Mouse (Mus musculus) naive thymus-derived CD4-positive, alpha-beta T cell, adult 2 months (primary cell): ENCODE results near the gene Eng.

ENCODE experiments used
- DNase-seq: peaks from one replicate; pipeline ENCODE4 v3.0.0-alpha.2; 2011; ENCODE audit warnings: low read depth

Eng gene

DNA sequence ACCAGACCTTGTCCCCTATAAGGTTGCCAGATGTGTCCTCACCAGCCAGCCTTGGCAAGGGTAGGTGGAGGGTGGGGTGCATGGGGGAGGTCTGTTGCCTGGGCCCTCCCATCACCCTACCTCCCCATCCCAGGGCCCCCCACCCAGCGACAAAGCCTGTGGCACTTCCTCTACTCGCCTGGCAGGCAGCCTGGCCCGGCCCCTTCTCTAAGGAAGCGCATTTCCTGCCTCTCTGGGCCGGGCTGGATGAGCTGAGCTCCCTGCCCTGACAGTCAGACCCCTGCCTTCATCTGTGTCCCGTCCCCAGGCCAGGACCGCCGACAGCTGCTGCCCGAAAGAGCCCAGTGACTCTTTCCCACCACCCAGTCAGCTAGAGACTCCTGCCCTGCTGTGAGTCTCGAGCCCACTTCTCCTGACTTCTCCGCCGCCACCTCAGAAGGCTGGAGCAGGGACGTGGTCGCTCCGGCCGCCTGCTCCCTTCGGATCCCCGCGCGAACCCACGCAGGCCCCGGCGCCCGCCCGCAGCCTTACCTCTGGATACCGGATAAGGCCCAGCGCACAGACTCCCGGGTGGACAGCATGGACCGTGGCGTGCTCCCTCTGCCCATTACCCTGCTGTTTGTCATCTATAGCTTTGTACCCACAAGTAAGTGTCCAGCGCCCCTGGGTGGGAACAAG is at the start of gene Eng:
Gene Eng (plus strand): TSS at position 217 of the 678 bp plus-strand sequence.
- peak; percentile 27 for DNase-seq

DNA sequence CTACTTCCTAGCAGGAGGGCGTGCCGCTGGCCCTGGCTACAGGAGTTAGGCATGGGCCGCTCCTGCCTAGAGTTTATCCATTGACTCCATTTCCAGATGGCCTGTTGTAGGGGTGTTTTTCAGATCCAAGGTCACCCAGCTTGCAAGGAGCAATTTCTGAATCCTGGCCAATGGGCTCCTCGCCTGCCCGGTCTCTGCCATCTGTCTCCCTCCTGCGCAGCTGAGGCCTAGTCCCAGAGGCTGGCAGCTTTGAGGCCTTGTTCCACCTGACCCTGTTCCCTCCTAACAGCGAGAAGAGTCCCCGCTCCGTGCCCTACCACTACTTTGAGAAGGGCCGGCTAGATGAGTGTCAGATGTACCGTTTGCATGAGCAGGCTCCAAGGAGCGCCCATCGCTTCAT is 49.7 kb upstream of the Eng start:
- DNase-seq = no peak

DNA sequence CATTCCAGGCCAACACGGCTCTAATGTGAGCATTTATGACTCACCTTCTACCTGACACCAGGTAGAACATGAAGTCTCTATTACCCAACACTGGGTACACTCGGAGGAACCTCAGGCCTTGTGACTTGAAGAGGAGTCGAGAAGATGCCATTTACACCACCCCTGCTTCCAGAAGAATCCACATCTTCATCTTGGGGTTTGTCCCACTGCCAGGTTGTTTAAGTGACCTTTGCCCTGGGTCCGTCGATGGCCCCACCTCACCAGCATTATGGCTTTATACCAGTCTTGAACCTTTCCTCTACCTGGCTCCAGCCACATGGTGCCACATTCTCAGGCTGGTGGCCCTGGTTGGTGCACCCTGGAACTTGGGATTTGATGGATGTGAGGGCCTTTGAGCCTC is 49.1 kb upstream of the Eng start:
- DNase-seq = no peak

DNA sequence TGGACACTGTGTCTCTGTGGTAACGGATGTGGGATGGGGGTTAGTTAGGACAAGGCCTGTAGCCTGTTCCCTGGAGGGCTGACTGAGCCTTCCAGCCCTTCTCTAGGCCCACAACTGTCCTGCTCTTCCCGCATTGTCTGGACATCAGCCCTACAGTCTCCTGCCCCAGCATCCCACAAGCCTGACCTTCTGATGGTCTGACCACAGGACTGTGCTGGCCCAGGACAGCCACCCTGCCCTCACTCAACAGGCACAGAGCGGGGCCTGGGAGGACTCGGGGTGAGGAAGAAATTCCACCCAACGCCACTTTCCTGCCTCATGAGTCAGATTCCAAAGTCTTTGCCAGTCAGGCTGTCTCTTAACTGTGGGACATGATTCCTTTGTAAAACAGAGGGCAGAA is 48.7 kb upstream of the Eng start:
- no peak for DNase-seq

DNA sequence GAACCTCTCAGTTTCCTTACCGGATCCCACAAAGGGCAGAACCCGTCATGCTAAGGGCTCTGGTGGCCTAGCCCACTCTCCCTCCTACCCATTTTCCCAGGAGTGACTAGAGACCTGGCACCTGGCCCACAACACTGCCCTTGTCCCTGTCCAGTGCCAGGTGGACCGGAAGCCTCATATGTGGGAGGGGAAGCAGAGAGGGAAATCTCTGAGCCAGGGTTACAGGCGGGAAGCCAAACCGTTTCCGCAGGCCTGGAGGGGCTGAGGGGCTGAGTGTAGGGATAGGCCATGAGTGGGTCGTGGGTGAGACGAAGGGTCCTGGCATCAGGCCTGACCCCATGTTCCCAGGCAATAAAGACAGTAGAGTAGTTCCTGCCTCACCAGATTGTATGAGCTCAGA is 47.9 kb upstream of the Eng start:
- DNase-seq = no peak

DNA sequence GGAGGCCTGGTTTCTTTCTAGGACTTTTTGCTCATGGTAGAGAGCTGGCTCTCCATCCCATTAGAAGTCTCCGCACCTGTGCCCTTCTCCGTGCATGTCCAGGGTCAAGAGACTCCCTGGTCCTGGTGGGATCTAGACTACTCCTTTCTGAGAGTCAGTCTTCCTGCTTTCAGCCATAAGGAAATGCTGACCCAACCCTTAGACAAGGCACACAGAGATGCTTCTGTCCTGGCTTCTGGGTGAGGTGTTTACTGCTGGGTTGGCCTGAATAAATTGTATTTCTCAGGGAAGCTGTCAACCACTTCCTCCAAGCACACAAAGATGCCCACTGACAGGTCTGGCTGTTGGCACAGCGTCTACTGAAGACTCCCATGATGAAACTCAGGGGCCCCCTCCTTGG is 47.0 kb upstream of the Eng start, which contains the start of gene St6galnac6:
Gene St6galnac6 (plus strand): TSS at position 301 of the 400 bp plus-strand sequence.
- DNase-seq = no peak

DNA sequence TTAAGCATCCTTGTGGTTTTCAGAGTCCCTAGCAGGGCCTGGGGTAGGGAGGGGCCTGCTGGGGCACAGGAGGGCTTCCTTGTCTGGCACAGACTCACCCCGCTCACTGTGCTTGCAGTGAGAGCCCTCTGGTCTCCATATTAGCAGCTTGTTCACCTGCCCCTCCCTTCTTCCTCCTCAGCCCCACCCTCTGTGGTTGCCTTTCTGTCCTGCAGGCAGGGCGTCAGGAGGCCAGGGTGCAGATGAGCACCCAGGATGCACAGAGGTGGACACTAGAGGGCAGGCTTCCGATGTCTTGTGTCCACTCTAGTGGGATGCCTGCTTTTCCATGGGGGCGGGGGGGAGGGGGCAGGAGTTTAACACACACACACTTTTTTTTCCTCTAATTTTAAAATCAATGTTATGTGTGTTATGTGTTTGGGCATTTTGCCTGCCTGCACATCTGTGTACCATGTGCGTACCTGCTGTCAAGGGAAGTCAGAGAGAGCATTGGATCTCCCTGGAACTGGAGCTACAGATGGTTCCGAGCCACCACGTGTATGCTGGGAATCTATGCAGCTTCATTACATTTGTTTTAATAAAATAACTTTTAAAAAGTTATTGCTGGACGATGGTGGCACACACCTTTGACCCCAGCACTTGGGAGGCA is 44.9 kb upstream of the Eng start:
- peak; percentile 48 for DNase-seq

DNA sequence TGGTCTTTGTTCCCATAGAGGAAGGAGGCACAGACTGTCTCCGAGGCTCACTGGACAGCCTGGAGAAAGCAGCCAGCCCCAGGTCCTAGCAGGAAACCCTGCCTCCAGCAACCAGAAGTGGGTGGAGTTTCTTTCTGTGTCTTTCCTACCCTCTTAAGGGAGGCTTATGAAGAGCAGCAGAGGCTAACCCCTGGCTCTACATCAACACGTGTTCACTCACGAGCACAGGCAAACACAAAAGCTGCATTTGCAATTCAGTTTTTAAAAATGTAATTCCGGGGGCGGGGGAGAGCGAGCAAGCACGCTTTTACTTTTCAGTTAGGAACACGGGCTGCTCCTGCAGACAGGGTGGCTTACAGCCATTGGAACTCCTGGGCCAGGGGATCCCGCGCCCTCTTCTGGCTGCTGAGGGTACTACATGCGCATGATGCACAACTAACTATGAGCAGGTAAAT is 43.8 kb upstream of the Eng start:
- DNase-seq = peak; percentile 91

DNA sequence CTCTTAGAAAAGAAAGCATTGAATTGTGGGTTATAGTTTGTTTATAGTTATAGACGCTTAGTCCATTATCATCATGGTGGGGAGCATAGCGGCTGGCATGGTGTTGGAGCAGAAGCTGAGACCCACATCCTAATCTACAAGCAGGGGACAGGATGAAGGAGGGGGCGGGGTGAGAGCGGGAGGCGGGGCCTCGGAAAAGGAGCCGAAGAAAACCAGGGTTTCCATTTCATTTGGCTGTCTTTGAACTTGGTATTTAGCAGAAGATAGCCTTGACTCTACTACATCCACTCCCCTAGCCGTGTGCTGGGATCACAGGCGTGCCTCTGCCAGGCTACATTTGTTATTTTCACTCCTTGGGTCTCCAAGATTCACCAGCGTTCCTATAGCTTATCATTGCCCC is 41.8 kb upstream of the Eng start:
- no peak for DNase-seq

DNA sequence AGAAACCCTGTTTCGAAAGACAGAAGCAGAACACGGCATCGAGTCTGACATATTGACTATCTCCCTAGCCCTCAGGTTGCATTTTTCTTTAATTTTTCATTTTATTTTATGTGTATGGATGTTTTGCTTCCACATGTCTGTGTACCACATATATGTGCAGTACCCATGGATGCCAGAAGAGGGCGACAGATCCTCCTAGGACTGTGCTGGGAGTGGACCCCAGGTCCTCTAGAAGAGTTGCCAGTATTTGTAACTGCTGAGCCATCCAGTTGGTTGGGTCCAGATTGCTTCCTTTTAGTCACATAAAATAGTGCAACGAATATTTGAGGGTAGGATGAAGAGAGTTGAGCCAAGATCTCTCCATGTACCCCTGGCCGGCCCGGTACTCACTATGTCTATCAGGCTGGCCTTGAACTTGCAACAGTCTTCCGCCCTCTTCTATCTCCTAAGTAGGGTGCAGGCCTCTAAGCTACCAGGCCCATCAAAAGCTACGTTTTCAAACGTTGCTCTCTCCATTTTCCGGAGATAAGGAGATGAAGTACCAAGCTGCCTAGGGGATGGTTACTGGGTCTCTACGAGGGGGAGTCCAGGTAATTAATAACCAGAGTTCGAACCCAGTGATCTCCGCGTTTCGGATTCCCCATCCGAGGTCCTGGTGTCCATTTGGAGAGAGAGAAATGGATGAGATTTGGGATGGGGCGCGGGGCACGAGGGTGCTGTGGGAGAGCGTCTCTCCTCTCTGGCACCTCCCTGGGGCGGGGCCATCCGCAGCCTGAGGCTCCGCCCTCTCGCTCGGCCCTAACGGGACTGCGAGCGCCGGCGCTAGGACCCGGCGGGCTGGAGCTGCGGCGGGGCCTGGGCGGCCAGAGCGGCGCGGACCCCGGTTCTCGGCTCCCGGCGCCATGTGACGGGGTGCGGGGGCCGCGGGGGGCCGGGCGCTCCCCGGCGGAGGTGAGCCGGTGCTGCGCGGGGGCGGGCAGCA is 39.9 kb upstream of the Eng start:
- peak; percentile 71 for DNase-seq

DNA sequence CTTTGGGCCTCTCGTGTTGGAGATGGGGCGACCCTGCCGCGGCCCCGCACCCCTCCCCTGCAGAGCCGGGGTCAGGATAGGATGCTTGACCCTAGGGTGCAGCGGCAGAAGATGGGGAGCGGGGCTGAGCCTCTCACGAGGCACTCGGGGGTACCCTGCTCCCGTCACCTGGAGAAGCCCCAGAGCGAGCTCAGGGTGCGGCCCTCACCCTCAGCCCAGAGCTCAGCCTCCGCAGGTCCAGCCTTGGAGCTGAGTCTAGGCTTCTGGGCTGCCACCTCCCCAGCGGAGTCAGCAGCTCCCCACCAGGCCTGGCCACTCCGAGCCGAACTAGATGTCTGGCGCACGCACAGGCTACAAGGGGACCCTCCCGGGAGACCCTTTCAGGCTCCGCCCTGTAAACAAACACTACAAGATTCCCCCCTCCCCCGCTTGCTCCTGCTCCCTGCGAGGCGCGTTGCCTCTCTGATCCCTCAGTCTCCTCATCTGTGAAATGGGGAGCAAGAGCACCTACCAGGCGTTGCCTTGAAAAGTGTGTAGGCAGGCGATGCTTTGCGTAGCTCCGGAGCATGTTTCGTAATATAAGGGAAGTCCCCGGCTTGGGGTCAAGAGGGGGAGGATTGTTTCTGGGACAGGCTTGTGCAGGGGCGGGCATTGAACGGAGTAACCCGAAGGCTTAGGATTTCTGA is 39.0 kb upstream of the Eng start:
- DNase-seq = peak; percentile 56

DNA sequence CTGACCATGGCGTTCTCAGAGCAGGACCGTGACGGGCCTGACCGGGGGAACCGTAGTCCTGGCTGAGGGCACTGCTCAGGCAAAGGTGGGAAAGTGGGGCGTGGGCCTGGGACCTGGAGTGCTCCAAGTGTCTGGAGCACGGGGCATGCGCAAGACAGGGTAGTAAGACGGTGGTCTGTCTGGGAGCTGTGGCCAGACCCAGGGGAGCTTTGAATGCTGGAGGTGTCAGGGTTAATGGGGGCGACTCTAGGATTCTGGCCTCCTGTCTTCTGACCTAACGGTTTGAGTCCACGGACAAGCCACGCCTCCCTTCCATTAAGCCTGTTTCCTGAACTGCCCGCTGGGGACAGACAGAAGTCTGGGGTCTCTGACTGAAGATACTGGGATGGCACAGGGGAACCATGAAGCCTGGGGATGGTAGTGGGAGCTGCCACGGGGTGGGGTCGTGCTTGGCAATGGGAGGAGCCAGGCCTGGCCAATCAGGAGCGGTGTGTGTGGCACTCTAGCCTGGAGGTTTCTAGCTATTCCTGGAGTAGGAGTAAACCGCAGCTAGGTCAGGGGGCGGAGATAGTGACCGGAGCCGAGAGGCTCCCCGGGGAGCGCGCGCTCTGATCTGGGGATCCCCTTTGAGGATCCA is 38.1 kb upstream of the Eng start:
- peak; percentile 26 for DNase-seq

DNA sequence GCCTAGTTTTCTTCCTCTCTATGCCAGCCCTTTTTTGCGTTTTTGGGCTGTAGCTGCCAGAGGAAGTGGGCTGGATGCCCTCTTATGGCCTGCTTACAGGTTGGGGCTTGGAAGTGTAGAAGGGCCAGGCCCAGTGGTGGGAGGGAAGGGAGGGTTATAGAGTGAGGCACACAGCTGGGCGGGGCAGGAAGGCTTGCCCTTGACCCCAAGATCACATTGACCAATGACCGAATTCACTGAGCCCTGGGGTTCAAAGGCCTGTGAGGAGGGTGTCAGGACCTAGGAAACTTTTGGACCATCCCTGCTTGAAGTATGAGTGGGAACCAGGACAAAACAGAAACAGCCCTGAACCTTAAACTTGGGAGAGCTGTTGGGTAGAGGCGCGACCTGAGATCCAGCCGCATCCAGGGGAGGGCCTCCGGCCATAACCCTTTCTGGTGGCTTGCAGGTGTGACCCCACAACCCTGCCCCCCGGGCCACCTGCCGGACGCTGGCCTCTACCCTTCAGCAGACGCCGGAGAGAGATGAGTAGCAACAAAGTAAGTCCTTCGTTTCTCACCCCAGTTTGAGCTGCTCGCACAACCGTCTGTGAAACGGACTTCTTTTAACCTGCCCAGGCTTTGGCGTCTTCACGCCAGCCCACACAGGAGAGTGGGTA is 37.5 kb upstream of the Eng start:
- peak; percentile 33 for DNase-seq

DNA sequence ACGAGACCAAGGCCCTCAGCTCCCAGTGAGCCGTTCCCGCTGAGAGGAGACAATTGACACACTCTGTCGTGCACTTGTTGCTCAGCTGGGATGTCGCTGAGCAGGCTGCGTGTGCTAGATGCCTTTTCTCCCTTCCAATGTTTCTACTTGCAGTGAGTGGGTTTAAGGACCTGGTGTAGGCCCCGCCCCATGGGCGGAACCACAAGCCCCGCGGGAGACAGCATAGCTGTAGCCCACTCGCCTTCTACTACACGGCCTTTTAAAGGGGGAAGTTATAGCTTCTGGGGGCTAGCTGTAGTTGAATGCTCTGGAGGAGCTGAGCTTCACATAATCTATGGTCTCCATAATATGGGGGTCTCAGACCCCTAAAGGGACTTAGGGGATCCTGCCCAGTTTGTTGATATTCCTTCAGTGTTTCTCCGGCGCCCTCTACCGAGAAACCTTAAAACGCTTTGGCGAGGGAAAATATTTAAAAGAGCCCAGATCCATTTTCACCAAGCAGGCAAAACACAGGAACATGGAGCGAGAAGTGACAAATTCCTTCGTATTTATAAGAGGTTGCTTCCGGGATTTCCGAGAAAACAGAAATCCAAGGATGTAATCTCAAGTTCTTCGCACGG is 35.7 kb upstream of the Eng start:
- peak; percentile 41 for DNase-seq

DNA sequence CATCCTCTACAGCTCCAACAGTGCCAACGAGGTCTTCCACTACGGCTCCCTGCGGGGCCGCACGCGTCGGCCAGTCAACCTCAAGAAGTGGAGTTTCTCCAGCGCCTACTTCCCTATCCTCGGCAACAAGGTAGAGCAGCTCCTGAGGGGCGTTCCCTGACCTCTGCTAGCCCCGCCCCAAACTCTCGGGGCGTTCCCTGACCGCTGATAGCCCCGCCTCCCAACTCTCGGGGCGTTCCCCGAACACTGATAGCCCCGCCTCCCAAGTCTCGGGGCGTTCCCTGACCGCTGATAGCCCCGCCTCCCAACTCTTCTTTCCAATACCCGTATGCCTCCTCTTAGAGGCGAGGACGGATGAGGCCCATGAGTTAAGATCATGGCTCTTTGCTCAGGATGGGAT is 34.1 kb upstream of the Eng start:
- no peak for DNase-seq

DNA sequence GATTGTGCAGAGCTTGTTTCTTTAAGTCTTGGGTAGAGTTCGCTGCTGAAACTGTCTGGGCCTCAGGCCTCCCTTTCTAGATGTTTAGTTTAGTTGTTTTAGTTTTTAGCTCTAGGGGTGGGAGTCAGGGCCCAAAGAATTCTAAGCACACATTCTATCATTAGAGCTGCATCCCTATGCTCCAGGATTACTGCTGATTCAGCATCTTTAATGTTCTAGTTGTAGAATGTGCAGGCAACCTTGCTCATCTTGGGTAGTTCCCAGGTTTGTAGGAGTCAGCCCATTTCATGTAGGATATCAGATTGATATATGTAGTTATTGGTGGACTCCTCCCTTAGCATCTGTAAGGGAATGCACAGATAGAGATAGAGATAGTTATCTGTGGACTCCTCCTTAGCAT is 29.3 kb upstream of the Eng start:
- DNase-seq = no peak

DNA sequence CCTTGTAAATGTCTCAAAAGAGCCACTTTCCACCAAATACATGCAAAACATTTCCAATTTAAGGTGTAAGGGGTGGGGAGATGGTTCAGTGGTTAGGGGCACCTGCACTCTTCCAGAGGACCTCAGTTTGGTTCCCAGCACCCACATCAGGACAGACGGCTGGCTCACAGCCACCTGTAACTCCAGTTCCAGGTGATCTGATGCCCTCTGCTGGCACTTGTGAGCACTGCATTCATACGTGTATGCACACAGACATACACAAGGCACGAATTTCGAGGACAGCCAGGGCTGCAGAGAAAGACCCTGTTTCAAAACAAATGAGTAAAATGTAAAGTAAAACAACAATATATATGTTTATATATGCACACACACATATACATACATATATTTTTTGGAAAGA is 28.8 kb upstream of the Eng start:
- DNase-seq = no peak

DNA sequence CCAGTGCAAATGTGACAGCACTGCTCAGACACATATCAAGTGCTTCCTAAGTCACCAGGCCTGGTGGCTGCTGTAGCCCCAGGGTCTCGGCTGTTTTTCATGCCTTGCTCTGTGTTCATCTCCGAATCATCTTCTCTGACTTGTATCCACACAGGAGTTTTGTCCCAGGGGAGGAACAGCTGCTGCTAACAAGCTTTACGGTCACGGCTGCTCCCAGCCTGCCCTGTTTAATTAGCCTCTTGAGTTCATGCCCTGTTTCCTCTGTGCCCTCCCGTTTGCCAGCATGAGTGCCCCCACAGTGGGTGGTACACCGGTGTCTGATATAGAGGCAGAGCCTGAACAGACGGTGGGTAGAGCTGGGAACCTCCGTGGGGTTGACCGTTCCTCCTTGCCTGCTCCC is 28.3 kb upstream of the Eng start:
- no peak for DNase-seq

DNA sequence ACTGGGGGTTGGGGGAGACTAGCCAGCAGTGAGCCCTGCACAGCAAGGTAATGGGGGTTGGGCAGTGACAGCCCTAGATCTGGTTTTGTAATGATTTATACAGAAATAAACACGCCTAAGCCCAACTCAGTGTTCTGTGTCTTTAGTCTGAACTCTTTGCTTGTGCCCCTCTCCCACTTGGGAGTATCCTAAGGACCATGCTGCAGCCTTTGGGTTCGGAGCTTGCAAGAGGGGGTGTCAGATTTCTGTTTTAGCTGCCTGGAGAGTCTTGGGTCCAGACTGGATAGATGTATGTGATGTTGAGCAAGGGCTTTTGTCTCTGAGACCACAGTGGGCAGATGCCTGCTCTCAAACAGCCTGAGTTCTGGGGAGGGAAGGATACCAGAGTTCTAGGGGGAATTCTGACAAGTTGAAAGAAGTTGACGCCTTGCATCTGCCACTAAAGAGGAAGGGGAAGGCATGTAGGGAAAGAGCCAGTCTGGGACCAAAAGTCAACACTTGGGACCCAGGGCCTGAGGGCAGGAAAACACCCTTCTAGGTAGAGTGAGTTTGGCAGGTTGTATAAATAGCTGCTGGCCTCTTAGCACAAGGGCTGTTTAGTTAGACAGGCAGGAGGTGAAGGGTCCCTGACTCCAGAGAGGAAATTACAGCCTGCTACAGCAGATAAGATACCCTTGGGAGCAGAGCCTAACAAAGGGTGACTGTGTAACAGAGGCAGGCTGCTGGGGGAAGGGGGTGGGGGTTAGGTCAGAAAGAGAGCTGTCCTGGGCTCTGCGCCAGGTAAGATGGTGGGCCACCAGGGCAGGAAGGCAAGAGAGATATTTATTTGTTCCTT is 25.5 kb upstream of the Eng start:
- DNase-seq = no peak

DNA sequence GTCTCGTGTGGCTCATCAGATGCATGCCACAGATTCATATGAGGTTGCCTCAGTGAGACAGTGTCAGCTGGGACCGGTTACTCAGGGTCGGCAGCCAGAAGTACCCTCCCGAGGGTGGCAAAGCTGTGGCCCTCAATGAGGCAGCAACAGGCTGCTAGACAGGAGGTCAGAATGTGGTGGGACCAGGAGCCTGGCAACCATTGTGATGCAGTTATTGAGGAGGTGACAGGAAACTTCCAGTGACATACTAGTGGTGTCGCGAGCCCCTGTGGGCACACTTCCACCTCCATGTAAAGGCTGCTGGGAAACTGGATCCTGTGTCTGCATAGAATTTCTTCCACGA is 24.9 kb upstream of the Eng start, which contains the start of gene Ak1:
Gene Ak1 (plus strand): TSS at position 242 of the 343 bp plus-strand sequence.
- DNase-seq = no peak
